Mouse (Mus musculus) R1 (cell line): Measurements from ENCODE around the gene Col2a1.

Experiments used
- DNase-seq: peaks from one replicate; pipeline ENCODE4 v3.0.0-alpha.2; 2018; ENCODE audit warnings: low read depth, low spot score

Col2a1 gene

GRCm38 (mm10) chr15:97963989-97964835 lies 40.3 kb downstream of the Col2a1 start, which contains the start of gene Tmem106c:
Gene Tmem106c (plus strand): TSS chr15:97964200.
- DNase-seq = peak; percentile 93

- peak; percentile 51 for DNase-seq
These were observed 41.0 kb downstream of the Col2a1 start for GRCm38 (mm10) chr15:97963329-97963988.

DNA sequence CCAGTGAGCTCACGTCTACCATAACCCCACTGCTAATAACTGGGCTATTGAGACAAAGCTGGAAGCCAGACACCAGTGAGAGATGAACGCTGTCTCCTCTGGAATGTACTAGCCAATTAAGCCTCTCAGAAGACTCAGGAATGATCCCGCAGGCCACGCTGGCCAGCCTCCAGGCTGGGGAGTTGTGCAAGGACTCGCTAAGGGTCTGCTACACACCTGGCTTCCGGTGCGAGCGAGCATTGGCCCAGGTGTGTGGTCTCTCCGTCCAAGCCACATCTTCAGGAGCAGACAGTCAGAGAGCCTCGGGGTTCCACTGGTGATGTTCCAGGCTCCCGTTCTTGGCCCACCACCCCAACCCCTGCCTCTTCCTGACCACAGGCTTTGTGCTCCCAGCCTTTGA lies 48.1 kb downstream of the Col2a1 start:
- no peak for DNase-seq

- no peak for DNase-seq
These were observed 48.8 kb downstream of the Col2a1 start for GRCm38 (mm10) chr15:97955742-97956141.

DNA sequence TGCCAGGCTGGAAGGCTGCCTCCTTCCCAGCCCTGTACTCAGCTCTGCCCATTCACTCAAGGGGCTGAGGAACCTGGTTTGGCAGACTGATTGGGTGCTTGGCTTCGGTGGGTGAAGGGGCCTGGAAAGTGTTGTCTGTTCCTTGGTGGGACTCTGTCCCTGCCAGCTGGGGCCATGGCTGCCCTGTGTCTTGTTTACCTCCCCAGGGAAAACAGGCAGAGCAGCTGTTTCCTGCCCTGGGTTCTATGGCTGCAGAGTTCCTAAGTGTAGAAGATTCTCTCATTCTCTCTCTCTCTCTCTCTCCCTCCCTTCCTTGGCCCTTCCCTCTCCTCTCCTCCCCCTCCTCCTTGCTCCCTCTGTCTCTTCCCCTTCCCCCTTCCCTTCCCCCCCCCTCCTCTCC lies 49.2 kb downstream of the Col2a1 start:
- DNase-seq = no peak

- DNase-seq = no peak
These were observed 49.8 kb downstream of the Col2a1 start for GRCm38 (mm10) chr15:97954671-97955070.

GRCm38 (mm10) chr15:97952889-97953189 lies 51.7 kb downstream of the Col2a1 start:
- no peak for DNase-seq

GRCm38 (mm10) chr15:97952137-97952888 lies 52.2 kb downstream of the Col2a1 start:
- peak; percentile 79 for DNase-seq

DNA sequence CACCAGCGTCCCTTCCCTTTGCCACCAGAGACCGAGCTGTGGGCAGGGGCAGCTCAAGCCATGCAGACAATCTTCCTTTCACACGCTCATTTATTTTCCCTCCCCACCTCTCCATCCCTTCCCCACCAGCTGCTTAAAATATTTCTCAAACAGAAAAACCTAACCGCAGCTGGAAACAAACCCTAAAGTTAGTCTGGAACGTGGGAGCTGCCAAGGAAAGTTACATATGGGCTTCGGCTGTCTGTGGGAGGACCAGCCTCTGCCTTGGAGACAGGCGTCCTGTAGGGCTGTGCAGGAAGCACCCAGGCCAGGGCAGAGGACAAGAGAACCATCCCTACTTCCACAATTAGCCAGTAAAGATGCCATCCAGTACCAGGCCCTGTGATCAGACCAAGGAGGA lies 54.3 kb downstream of the Col2a1 start:
- DNase-seq = no peak

GRCm38 (mm10) chr15:97949706-97950105 lies 54.8 kb downstream of the Col2a1 start:
- no peak for DNase-seq

DNA sequence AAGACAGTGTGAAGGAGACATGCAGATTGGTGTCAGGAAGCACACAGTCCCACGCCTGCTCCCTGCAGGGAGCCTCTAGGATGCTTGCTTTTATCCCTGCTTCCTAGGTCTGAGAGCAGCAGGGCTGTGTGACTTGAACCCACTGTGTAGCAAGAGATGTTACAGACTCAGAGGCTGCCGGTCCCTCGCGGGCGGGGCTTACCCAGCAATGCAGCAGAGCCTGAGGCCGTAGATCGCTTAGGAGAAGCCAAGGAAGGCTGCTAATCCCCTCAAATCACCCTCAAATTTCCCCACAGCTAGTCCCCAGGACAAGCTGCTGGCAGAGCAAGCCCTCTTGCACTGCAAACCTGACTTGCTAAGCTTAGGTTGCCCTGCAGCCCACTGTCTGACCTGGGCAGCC lies 55.8 kb downstream of the Col2a1 start:
- no peak for DNase-seq

- DNase-seq = no peak
These were observed 58.7 kb downstream of the Col2a1 start for GRCm38 (mm10) chr15:97945656-97946315.

GRCm38 (mm10) chr15:97944919-97945574 lies 59.4 kb downstream of the Col2a1 start:
- DNase-seq = no peak

DNA sequence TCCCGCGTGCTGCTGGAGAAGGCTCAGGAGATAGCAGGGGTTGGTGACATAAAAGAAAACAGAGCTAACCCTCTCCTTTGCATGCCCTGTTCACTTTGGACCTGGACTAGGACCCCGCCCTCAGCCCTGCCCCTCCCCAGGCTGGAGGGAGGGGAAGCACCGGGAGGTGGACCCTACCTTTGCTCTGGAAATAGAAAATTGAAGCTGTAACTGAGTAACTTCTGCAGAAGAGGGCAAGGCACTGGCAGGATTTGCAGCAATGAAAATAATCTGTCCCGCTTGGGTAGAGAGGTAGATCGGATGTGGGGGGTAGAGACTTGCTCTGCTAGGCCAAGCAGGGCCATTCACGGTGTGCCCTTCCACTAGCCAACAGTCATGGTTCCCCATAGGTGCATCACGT lies 61.1 kb downstream of the Col2a1 start:
- DNase-seq = no peak

DNA sequence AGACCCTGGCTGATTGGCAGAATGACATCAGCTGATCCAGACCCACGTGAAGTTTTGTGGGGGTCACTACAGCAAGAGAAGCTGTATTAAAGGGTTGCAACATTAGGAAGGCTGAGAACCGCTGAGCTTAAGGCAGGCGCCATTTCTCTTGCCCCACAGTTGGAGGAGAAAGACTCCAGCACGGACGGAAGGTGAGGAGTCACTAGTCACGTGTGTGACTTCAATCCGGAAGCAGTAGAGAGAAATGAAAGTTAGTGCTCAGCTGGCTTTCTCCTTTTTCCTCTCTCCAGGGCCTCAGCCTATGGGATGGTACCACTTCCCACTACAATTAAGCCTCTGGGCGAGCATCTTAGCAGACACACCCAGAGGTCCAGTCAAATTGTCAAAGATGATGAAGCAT lies 62.0 kb downstream of the Col2a1 start:
- no peak for DNase-seq

DNA sequence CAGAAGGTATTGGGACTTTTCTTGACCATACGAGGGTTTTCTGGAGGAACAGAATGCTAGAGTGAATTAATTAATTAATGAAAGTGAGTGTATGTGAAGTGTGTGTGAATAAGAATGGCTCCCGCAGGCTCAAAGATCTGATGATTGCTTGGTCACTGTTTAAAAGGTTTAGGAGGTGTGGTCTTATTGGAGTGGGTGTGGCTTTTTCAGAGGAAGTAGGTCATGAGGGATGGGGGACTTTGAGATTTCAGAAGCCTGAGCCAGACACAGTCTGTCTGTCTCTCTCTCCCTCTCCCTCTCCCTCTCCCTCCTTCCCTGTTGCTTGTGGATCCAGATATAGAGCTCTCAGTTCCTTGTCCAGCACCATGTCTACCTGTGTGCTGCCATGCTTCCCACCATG lies 63.2 kb downstream of the Col2a1 start:
- no peak for DNase-seq

DNA sequence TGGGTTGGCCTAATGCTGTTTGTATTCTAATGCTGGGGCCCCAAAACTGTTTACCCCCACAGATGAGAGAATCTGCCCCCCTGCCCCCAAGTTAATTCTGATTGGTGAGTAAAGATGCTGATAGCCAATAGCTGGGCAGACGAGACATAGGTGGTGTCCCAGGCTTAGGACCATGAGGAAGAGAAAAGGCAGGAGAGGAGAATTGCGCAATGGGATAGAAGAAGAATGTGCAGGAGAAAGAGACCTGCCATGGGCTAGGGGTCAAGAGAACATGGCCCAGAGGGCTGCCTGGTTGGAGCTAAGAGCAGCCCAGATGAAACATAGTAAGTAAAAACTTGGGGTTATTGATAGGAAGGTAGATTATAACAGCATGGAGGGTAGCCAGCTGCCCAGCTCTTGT lies 64.4 kb downstream of the Col2a1 start:
- DNase-seq = no peak

- no peak for DNase-seq
These were observed 65.9 kb downstream of the Col2a1 start for GRCm38 (mm10) chr15:97938580-97938979.

GRCm38 (mm10) chr15:97932441-97932840 lies 72.1 kb downstream of the Col2a1 start:
- DNase-seq = no peak

- no peak for DNase-seq
These were observed 75.2 kb downstream of the Col2a1 start for GRCm38 (mm10) chr15:97929259-97929824.

GRCm38 (mm10) chr15:97927821-97928220 lies 76.7 kb downstream of the Col2a1 start:
- DNase-seq = no peak
